Mouse (Mus musculus) forebrain, embryonic 16.5 days (tissue): ENCODE results near the gene Ube2j1. TPM values are rescaled to one million over a fixed set of nuclear protein-coding genes. Genes with fewer than 3 reads are reported as not detected.

Experiments
- ATAC-seq: fragments of 200-750 bp; cut with Nextera tagmentation; 2 replicates; pipeline ENCODE4 v1.8.0; 2017; ENCODE audit warnings: mild to moderate bottlenecking, moderate library complexity
- H3K27ac ChIP-seq: fragments of 300-500 bp; sonication (generic); 2 replicates; pipeline ENCODE4 v1.5.1; 2014; ENCODE audit warnings: low read length, control low read depth
- H3K27me3 ChIP-seq: fragments of 300-500 bp; sonication (generic); replicated peaks from 2 replicates; pipeline ENCODE4 v1.6.1; 2014; ENCODE audit warnings: low read length; ENCODE audit not compliant: control insufficient read depth, insufficient read depth
- H3K36me3 ChIP-seq: fragments of 300-500 bp; sonication (generic); 2 replicates; pipeline ENCODE4 v1.6.1; 2014; ENCODE audit not compliant: control insufficient read depth, insufficient read depth
- H3K4me1 ChIP-seq: fragments of 300-500 bp; sonication (generic); replicated peaks from 2 replicates; pipeline ENCODE4 v1.6.1; 2014; ENCODE audit warnings: low read length; ENCODE audit not compliant: control insufficient read depth, insufficient read depth
- H3K4me2 ChIP-seq: fragments of 300-500 bp; sonication (generic); 2 replicates; pipeline ENCODE4 v1.6.1; 2014; ENCODE audit warnings: mild to moderate bottlenecking, low read length, control low read depth
- H3K4me3 ChIP-seq: fragments of 300-500 bp; sonication (generic); replicated peaks from 2 replicates; pipeline ENCODE4 v1.5.1; 2014; ENCODE audit warnings: mild to moderate bottlenecking, low read length, control low read depth
- H3K9ac ChIP-seq: fragments of 300-500 bp; sonication (generic); replicated peaks from 2 replicates; pipeline ENCODE4 v1.6.1; 2014; ENCODE audit warnings: low read depth, low read length, control low read depth
- H3K9me3 ChIP-seq: fragments of 300-500 bp; sonication (generic); 2 replicates; pipeline ENCODE4 v1.6.1; 2016; ENCODE audit warnings: low read length; ENCODE audit not compliant: control insufficient read depth
- WGBS: fragments of 180-500 bp; shearing (Covaris S2); extraction: QIAGEN DNeasy Blood & Tissue Kit; methylation state at CpG from one replicate; pipeline ENCODE4 v1.1.7; 2014; 5-methylcytosine and 5-hydroxymethylcytosine counted together
- polyA plus RNA-seq: library from polyadenylated mRNA; unstranded; fragments of >200 nt; fragmentation: Nextera tagmentation; extraction: Ambion mirVana; gene quantifications from 2 replicates; pipeline ENCODE4 v1.2.1, GENCODE M21; 2015

Ube2j1 gene
- polyA plus RNA-seq, 1 experiment from 2014 or later, result 53.4 TPM

GRCm38 (mm10) chr4:33039826-33040225 lies 8.6 kb downstream of the Ube2j1 start:
- H3K9me3 ChIP-seq, result peaks cover 2% of the 10 kb centered on the region; the same call in 1 of the 2 replicates
- no peak overlapping the region for H3K27ac ChIP-seq
- WGBS, result 93% methylated on average over 4 of the region's 4 CpGs
- ATAC-seq, result no peak
- no peaks in the 10 kb centered on the region for H3K4me1 ChIP-seq
- H3K36me3 ChIP-seq, result peaks cover 32% of the 10 kb centered on the region
- H3K4me3 ChIP-seq, result no peak overlapping the region
- H3K4me2 ChIP-seq, result no peak overlapping the region
- no peaks in the 10 kb centered on the region for H3K27me3 ChIP-seq
- H3K9ac ChIP-seq, result no peak overlapping the region

- ATAC-seq, result no peak
- H3K9me3 ChIP-seq, result no peaks in the 10 kb centered on the region
- H3K4me1 ChIP-seq, result no peaks in the 10 kb centered on the region
- H3K4me3 ChIP-seq, result no peak overlapping the region
- no peak overlapping the region for H3K27ac ChIP-seq
- H3K36me3 ChIP-seq, result peaks cover 32% of the 10 kb centered on the region
- H3K4me2 ChIP-seq, result no peak overlapping the region
- 98% methylated on average over 11 of the region's 11 CpGs for WGBS
- no peak overlapping the region for H3K9ac ChIP-seq
- H3K27me3 ChIP-seq, result no peaks in the 10 kb centered on the region
Observed at GRCm38 (mm10) chr4:33049601-33050000, 18.4 kb downstream of the Ube2j1 start.

GRCm38 (mm10) chr4:33052055-33052454 lies 20.8 kb downstream of the Ube2j1 start:
- Histone ChIP-seq H3K27ac (no peak overlapping the region), H3K9ac (no peak overlapping the region), H3K4me2 (no peak overlapping the region), H3K36me3 (peaks cover 17% of the 10 kb centered on the region), H3K27me3 (no peaks in the 10 kb centered on the region), H3K4me3 (no peak overlapping the region), H3K9me3 (no peaks in the 10 kb centered on the region), H3K4me1 (no peaks in the 10 kb centered on the region)
- no peak for ATAC-seq
- WGBS, result 82% methylated on average over 3 of the region's 3 CpGs

GRCm38 (mm10) chr4:33052650-33053049 lies 21.4 kb downstream of the Ube2j1 start:
- WGBS, result 90% methylated on average over 5 of the region's 5 CpGs
- H3K9me3 ChIP-seq, result no peaks in the 10 kb centered on the region
- no peak for ATAC-seq
- no peak overlapping the region for H3K27ac ChIP-seq
- no peaks in the 10 kb centered on the region for H3K27me3 ChIP-seq
- no peaks in the 10 kb centered on the region for H3K4me1 ChIP-seq
- H3K4me2 ChIP-seq, result no peak overlapping the region
- H3K4me3 ChIP-seq, result no peak overlapping the region
- H3K36me3 ChIP-seq, result peaks cover 17% of the 10 kb centered on the region
- no peak overlapping the region for H3K9ac ChIP-seq

GRCm38 (mm10) chr4:33054426-33054825 lies 23.2 kb downstream of the Ube2j1 start:
- Histone ChIP-seq H3K27me3 (no peaks in the 10 kb centered on the region), H3K4me2 (no peak overlapping the region), H3K4me1 (no peaks in the 10 kb centered on the region), H3K9ac (no peak overlapping the region), H3K36me3 (peaks cover 17% of the 10 kb centered on the region), H3K9me3 (no peaks in the 10 kb centered on the region), H3K4me3 (no peak overlapping the region), H3K27ac (no peak overlapping the region)
- ATAC-seq, result no peak

GRCm38 (mm10) chr4:33056317-33056716 lies 25.1 kb downstream of the Ube2j1 start:
- H3K27ac ChIP-seq, result no peak overlapping the region
- H3K4me2 ChIP-seq, result no peak overlapping the region
- no peak overlapping the region for H3K4me3 ChIP-seq
- H3K9me3 ChIP-seq, result no peaks in the 10 kb centered on the region
- no peaks in the 10 kb centered on the region for H3K27me3 ChIP-seq
- ATAC-seq, result no peak
- H3K36me3 ChIP-seq, result peaks cover 8% of the 10 kb centered on the region
- 97% methylated on average over 1 of the region's 1 CpGs for whole genome bisulfite sequencing
- no peaks in the 10 kb centered on the region for H3K4me1 ChIP-seq
- H3K9ac ChIP-seq, result no peak overlapping the region

- no peaks in the 10 kb centered on the region for H3K9me3 ChIP-seq
Observed at GRCm38 (mm10) chr4:33057890-33058687, 26.9 kb downstream of the Ube2j1 start.

GRCm38 (mm10) chr4:33061158-33061557 lies 29.9 kb downstream of the Ube2j1 start:
- H3K27me3 ChIP-seq, result no peaks in the 10 kb centered on the region
- H3K4me1 ChIP-seq, result no peaks in the 10 kb centered on the region
- H3K9ac ChIP-seq, result no peak overlapping the region
- ATAC-seq, result no peak
- H3K36me3 ChIP-seq, result no peaks in the 10 kb centered on the region
- H3K4me3 ChIP-seq, result no peak overlapping the region
- no peaks in the 10 kb centered on the region for H3K9me3 ChIP-seq
- no peak overlapping the region for H3K27ac ChIP-seq
- no peak overlapping the region for H3K4me2 ChIP-seq
- WGBS, result 64% methylated on average over 7 of the region's 7 CpGs

More at GRCm38 (mm10) chr4:33057890-33058687, 26.9 kb downstream of the Ube2j1 start:
- no peak for ATAC-seq
- Histone ChIP-seq H3K9ac (no peak overlapping the region), H3K27ac (no peak overlapping the region), H3K4me3 (no peak overlapping the region), H3K27me3 (no peaks in the 10 kb centered on the region), H3K4me1 (no peaks in the 10 kb centered on the region), H3K4me2 (no peak overlapping the region), H3K36me3 (no peaks in the 10 kb centered on the region)
- 85% methylated on average over 11 of the region's 11 CpGs for WGBS

- H3K36me3 ChIP-seq, result no peaks in the 10 kb centered on the region
- H3K27ac ChIP-seq, result no peak within 1 kb of the TSS
- WGBS, result 89% methylated on average over 4 of the region's 4 CpGs
- no peaks in the 10 kb centered on the region for H3K27me3 ChIP-seq
- H3K4me2 ChIP-seq, result no peak within 1 kb of the TSS
- H3K9ac ChIP-seq, result no peak within 1 kb of the TSS
- H3K4me1 ChIP-seq, result no peaks in the 10 kb centered on the region
- ATAC-seq, result no peak
- no peaks in the 10 kb centered on the region for H3K9me3 ChIP-seq
- no peak within 1 kb of the TSS for H3K4me3 ChIP-seq
Observed at GRCm38 (mm10) chr4:33062981-33063380, 31.8 kb downstream of the Ube2j1 start, which contains the start of gene Gabrr2. Gene Gabrr2 (plus strand): TSS chr4:33062999.
